Mouse (Mus musculus): ENCODE measurements around the gene Pclo. TPM values are rescaled to one million over a fixed set of nuclear protein-coding genes. Genes with fewer than 3 reads are reported as not detected.
"Not testable (repeated sequence)": the region's sequence is repeated elsewhere in the genome, so short reads cannot be mapped to it uniquely, and the experiment has no call there.

Pclo gene
- total and polyA plus RNA-seq, 3 experiments: 0.42 to 1.0 TPM; not detected in 1

GRCm38 (mm10) chr5:14892242-14892641, 377.5 kb downstream of the Pclo start (continued):
- TF ChIP-seq POLR2AphosphoS2 (IDR thresholded peaks at IDR 0.05; ENCODE audit: low read length): no peak
- TF ChIP-seq SIN3A (IDR thresholded peaks at IDR 0.05; ENCODE audit: low read length): no peak
- no peak for TF ChIP-seq SMC3 (IDR thresholded peaks at IDR 0.05; ENCODE audit: low read depth, low read length)
- TF ChIP-seq RCOR1 (IDR thresholded peaks at IDR 0.05; ENCODE audit: low read depth, low read length): no peak

DNA sequence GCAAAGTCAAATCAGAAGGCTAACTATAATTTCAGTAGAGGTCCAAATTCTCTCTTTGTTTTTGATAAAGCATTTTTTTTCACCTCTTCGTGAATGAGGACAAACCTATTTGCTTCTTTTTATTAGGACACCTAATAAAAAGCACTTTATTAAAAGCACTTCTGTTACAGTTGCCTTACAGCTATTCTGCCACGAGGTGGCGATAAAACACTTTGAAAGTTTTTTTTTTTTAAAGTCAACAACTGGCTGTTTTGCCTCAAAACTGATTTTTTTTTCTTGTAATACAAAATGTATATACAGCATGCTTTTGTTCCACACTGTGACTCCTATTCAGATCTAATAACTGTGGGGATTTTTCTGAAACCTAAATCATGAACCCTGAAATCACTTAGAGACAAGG, 388.8 kb downstream of the Pclo start:
- H3K79me2 ChIP-seq (ENCODE audit: control insufficient read depth, insufficient read depth, low read length, poor library complexity); H3K27ac ChIP-seq (ENCODE audit: control insufficient read depth, low read depth, low read length); H3K4me1 ChIP-seq (ENCODE audit: control insufficient read depth in 1 of 2, insufficient read depth in 2 of 2, low read length in 2 of 2); DNase-seq (ENCODE audit: low read depth, low spot score); H3K36me3 ChIP-seq (ENCODE audit: control insufficient read depth in 1 of 2, insufficient read depth in 2 of 2, low read length in 2 of 2); H3K4me3 ChIP-seq (ENCODE audit: control insufficient read depth in 1 of 2, insufficient read depth in 1 of 2, low read depth in 2 of 2, low read length in 2 of 2); H3K9me3 ChIP-seq (replicated peaks; ENCODE audit: insufficient read depth, low read length); H3K9ac ChIP-seq (ENCODE audit: control insufficient read depth, low read depth, low read length, poor library complexity, severe bottlenecking); H3K27me3 ChIP-seq (ENCODE audit: control insufficient read depth in 1 of 2, insufficient read depth in 2 of 2, low read length in 2 of 2): not testable (repeated sequence)
- TF ChIP-seq CTCF (IDR thresholded peaks at IDR 0.05 in 2 of 3, conservative IDR thresholded peaks at IDR 0.05 in 1 of 3; ENCODE audit: control insufficient read depth in 1 of 3, insufficient read depth in 1 of 3, low read depth in 2 of 3, low read length in 3 of 3, poor library complexity in 1 of 3, severe bottlenecking in 1 of 3) (peak in 1 of 3 experiments; percentile 10; a peak in 1 of 6 replicates), ZNF384 (IDR thresholded peaks at IDR 0.05; ENCODE audit: low read depth, low read length) (peak; percentile 28; the same call in 1 of the 2 replicates)
